10 mouse cellular contexts compared by ENCODE assay signal in genomic region chr7:118889046-118889680, GRCm38 (mm10). TPM values are rescaled to one million over a fixed set of nuclear protein-coding genes. Genes with fewer than 3 reads are reported as not detected.
A peak's percentile ranks its signal among the peaks of the same experiment; 100 is the strongest.
DNase-seq lines count a peak whose midpoint lies in the region; ATAC-seq and TF ChIP-seq lines count a peak whose summit lies in the region.
"Had no signal": no experiment of that assay in that cellular context is flagged by ENCODE, and none has a peak within 500 bp of the region (broad histone marks: within the 10 kb centered on the region; RNA-seq: fewer than 3 reads in every experiment).

No protein-coding gene starts in this region.

- no peak overlapping the region for H3K27ac ChIP-seq in heart, embryonic 12.5 days (ENCODE audit: poor library complexity, severe bottlenecking)
- no peak overlapping the region for H3K27ac ChIP-seq in lung, postnatal 0 days (ENCODE audit: low read length)
- H3K27ac ChIP-seq: limb, embryonic 15.5 days had no signal

- no peak for TF ChIP-seq CTCF in lung, postnatal 0 days (IDR thresholded peaks at IDR 0.05)

- 0 out of 2 replicates have a peak, but pooled peaks cover 4% of the 10 kb centered on the region for H3K4me1 ChIP-seq in heart, embryonic 12.5 days (replicated peaks)
- no peaks in the 10 kb centered on the region for H3K4me1 ChIP-seq in lung, postnatal 0 days (ENCODE audit: insufficient read depth, low read depth, low read length)

- no peaks in the 10 kb centered on the region for H3K36me3 ChIP-seq in heart, embryonic 12.5 days
- H3K36me3 ChIP-seq in lung, postnatal 0 days (ENCODE audit: insufficient read depth, low read length), result no peaks in the 10 kb centered on the region
- H3K36me3 ChIP-seq: limb, embryonic 15.5 days had no signal

- H3K9ac ChIP-seq in heart, embryonic 12.5 days, result no peak overlapping the region
- H3K9ac ChIP-seq in lung, postnatal 0 days (replicated peaks; ENCODE audit: low read depth), result no peak overlapping the region
- H3K9ac ChIP-seq: limb, embryonic 15.5 days had no signal

- no peak for TF ChIP-seq EP300 in lung, postnatal 0 days (IDR thresholded peaks at IDR 0.05)

- peak; percentile 80 for DNase-seq in heart, adult 11 months
- DNase-seq in urinary bladder, postnatal 14 days (ENCODE audit: low spot score), result peak; percentile 14
- no peak for DNase-seq in urinary bladder, postnatal 25 days (ENCODE audit: low spot score)
- DNase-seq in lung, postnatal 0 days (ENCODE audit: low spot score), result peak; percentile 49
- DNase-seq in spleen, postnatal 36 days (ENCODE audit: low spot score in 2 of 2), result no peak
- DNase-seq in urinary bladder, postnatal 4 days (ENCODE audit: low spot score in 2 of 2), result no peak
- no peak for DNase-seq in right cerebral cortex, postnatal 25 days
- DNase-seq: thymus, postnatal 36 days had no signal

- no peak for ATAC-seq in heart, embryonic 12.5 days (ENCODE audit: insufficient number of reproducible peaks, low FRiP score)
- no peak for ATAC-seq in lung, postnatal 0 days

- WGBS in heart, embryonic 12.5 days, result 27% methylated on average over 3 of the region's 3 CpGs
- WGBS in lung, postnatal 0 days, result 13% methylated on average over 3 of the region's 3 CpGs

- no peak overlapping the region for H3K4me2 ChIP-seq in heart, embryonic 12.5 days
- no peak overlapping the region for H3K4me2 ChIP-seq in lung, postnatal 0 days (replicated peaks; ENCODE audit: low read depth, low read length)
- H3K4me2 ChIP-seq: limb, embryonic 15.5 days had no signal

- H3K4me3 ChIP-seq in heart, embryonic 12.5 days, result no peak overlapping the region
- no peak overlapping the region for H3K4me3 ChIP-seq in lung, postnatal 0 days (ENCODE audit: low read depth, low read length)
- H3K4me3 ChIP-seq: limb, embryonic 15.5 days had no signal

- H3K9me3 ChIP-seq in heart, embryonic 12.5 days (replicated peaks), result no peaks in the 10 kb centered on the region
- no peaks in the 10 kb centered on the region for H3K9me3 ChIP-seq in lung, postnatal 0 days (ENCODE audit: low read length)
- H3K9me3 ChIP-seq: limb, embryonic 15.5 days had no signal

- H3K27me3 ChIP-seq in heart, embryonic 12.5 days (replicated peaks), result no peaks in the 10 kb centered on the region
- H3K27me3 ChIP-seq in lung, postnatal 0 days (replicated peaks; ENCODE audit: insufficient read depth, low read length), result no peaks in the 10 kb centered on the region
- H3K27me3 ChIP-seq: limb, embryonic 15.5 days had no signal

RNA-seq across cellular contexts. Expression of gene Knop1, which starts 33.1 kb away (rescaled TPM):
- 63.5 and 65.6 TPM in 2 replicates for polyA plus RNA-seq in heart, embryonic 12.5 days (2016; fragmentation: Nextera tagmentation; extraction: Ambion mirVana)
- polyA plus RNA-seq in lung, postnatal 0 days (2015; fragmentation: Nextera tagmentation; extraction: Ambion mirVana), result 50.1 and 51.6 TPM in 2 replicates

RNA-seq across cellular contexts. Expression of gene Iqck, which starts 33.6 kb away (rescaled TPM):
- polyA plus RNA-seq in heart, embryonic 12.5 days (2016; fragmentation: Nextera tagmentation; extraction: Ambion mirVana), result 1.1 and 1.5 TPM in 2 replicates
- 3.5 and 4.9 TPM in 2 replicates for polyA plus RNA-seq in lung, postnatal 0 days (2015; fragmentation: Nextera tagmentation; extraction: Ambion mirVana)

Comparison
In these comparisons a context has a peak if more than half of its experiments do, and no peak if none do; other contexts are left out.
1. DNase-seq: peak in heart, adult 11 months (single experiment), urinary bladder, postnatal 14 days (single experiment) and lung, postnatal 0 days (single experiment); none in urinary bladder, postnatal 25 days (single experiment), spleen, postnatal 36 days (0 of 2), urinary bladder, postnatal 4 days (0 of 2) and right cerebral cortex, postnatal 25 days (single experiment).